Comparison of ENCODE assay signal across 13 mouse cellular contexts in genomic region chr6:125193390-125193789, GRCm38 (mm10). TPM values are rescaled to one million over a fixed set of nuclear protein-coding genes. Genes with fewer than 3 reads are reported as not detected.
DNase-seq lines count a peak whose midpoint lies in the region; ATAC-seq and TF ChIP-seq lines count a peak whose summit lies in the region.
"Had no signal": no experiment of that assay in that cellular context is flagged by ENCODE, and none has a peak within 500 bp of the region (broad histone marks: within the 10 kb centered on the region; RNA-seq: fewer than 3 reads in every experiment).

No protein-coding gene starts in this region.

- H3K9me3 ChIP-seq in heart, embryonic 12.5 days (replicated peaks): no peaks in the 10 kb centered on the region
- H3K9me3 ChIP-seq in lung, embryonic 15.5 days: no peaks in the 10 kb centered on the region
- no peaks in the 10 kb centered on the region for H3K9me3 ChIP-seq in lung, postnatal 0 days (ENCODE audit: low read length)
- H3K9me3 ChIP-seq: forebrain, embryonic 15.5 days had no signal

- peaks cover 15% of the 10 kb centered on the region for H3K4me1 ChIP-seq in heart, embryonic 12.5 days (replicated peaks)
- peaks cover 22% of the 10 kb centered on the region for H3K4me1 ChIP-seq in lung, embryonic 15.5 days
- peaks cover 6% of the 10 kb centered on the region; the same call in 1 of the 2 replicates for H3K4me1 ChIP-seq in lung, postnatal 0 days (ENCODE audit: insufficient read depth, low read depth, low read length)

- no peak for TF ChIP-seq EP300 in lung, postnatal 0 days (IDR thresholded peaks at IDR 0.05)

- H3K36me3 ChIP-seq in heart, embryonic 12.5 days: peaks cover 39% of the 10 kb centered on the region
- peaks cover 36% of the 10 kb centered on the region for H3K36me3 ChIP-seq in lung, embryonic 15.5 days
- H3K36me3 ChIP-seq in lung, postnatal 0 days (ENCODE audit: insufficient read depth, low read length): no peaks in the 10 kb centered on the region
- H3K36me3 ChIP-seq in macrophage (ENCODE audit: inconsistent target): peaks cover 8% of the 10 kb centered on the region; the same call in 1 of the 2 replicates

- peak overlapping the region; percentile 78; the same call in 1 of the 2 replicates for H3K4me3 ChIP-seq in heart, embryonic 12.5 days
- 0 out of 2 replicates have a peak overlapping the region, but pooled peaks have one; percentile 64 for H3K4me3 ChIP-seq in lung, embryonic 15.5 days
- no peak overlapping the region for H3K4me3 ChIP-seq in lung, postnatal 0 days (ENCODE audit: low read depth, low read length)
- H3K4me3 ChIP-seq in macrophage (ENCODE audit: inconsistent target): peak overlapping the region; percentile 91; the same call in 1 of the 2 replicates

- no peaks in the 10 kb centered on the region for H3K27me3 ChIP-seq in heart, embryonic 12.5 days (replicated peaks)
- no peaks in the 10 kb centered on the region for H3K27me3 ChIP-seq in lung, embryonic 15.5 days
- no peaks in the 10 kb centered on the region for H3K27me3 ChIP-seq in lung, postnatal 0 days (replicated peaks; ENCODE audit: insufficient read depth, low read length)
- H3K27me3 ChIP-seq: forebrain, embryonic 15.5 days had no signal

- no peak overlapping the region for H3K9ac ChIP-seq in heart, embryonic 12.5 days
- H3K9ac ChIP-seq in lung, embryonic 15.5 days: no peak overlapping the region
- H3K9ac ChIP-seq in lung, postnatal 0 days (replicated peaks; ENCODE audit: low read depth): no peak overlapping the region

- ATAC-seq in heart, embryonic 12.5 days (ENCODE audit: insufficient number of reproducible peaks, low FRiP score): no peak
- ATAC-seq in lung, embryonic 15.5 days (ENCODE audit: borderline replicate concordance, extremely low read depth, low FRiP score, low TSS enrichment): no peak
- ATAC-seq in lung, postnatal 0 days: no peak
- ATAC-seq: forebrain, embryonic 15.5 days had no signal

- 57% methylated on average over 7 of the region's 7 CpGs for WGBS in heart, embryonic 12.5 days
- WGBS in lung, embryonic 15.5 days: 54% methylated on average over 7 of the region's 7 CpGs
- WGBS in lung, postnatal 0 days: 40% methylated on average over 6 of the region's 7 CpGs
- WGBS in macrophage (ENCODE audit: missing documents): 48% methylated on average over 6 of the region's 7 CpGs

- TF ChIP-seq CTCF in lung, postnatal 0 days (IDR thresholded peaks at IDR 0.05): no peak

- H3K27ac ChIP-seq in heart, embryonic 12.5 days (ENCODE audit: poor library complexity, severe bottlenecking): no peak overlapping the region
- no peak overlapping the region for H3K27ac ChIP-seq in lung, embryonic 15.5 days
- H3K27ac ChIP-seq in lung, postnatal 0 days (ENCODE audit: low read length): no peak overlapping the region
- peak overlapping the region; percentile 4 for H3K27ac ChIP-seq in macrophage

- H3K79me2 ChIP-seq in macrophage (ENCODE audit: inconsistent target): peaks cover 44% of the 10 kb centered on the region

- peak overlapping the region; percentile 81 for H3K4me2 ChIP-seq in heart, embryonic 12.5 days
- peak overlapping the region; percentile 66 for H3K4me2 ChIP-seq in lung, embryonic 15.5 days
- no peak overlapping the region for H3K4me2 ChIP-seq in lung, postnatal 0 days (replicated peaks; ENCODE audit: low read depth, low read length)

- no peak for DNase-seq in heart, adult 9 months (ENCODE audit: low spot score in 2 of 2)
- DNase-seq in lung, postnatal 0 days (ENCODE audit: low spot score): no peak
- DNase-seq in c-Kit-positive CD71-positive TER-119-positive erythroid progenitor cells, embryonic 14.5 days (ENCODE audit: low spot score): peak; percentile 42
- no peak for DNase-seq in spleen, postnatal 14 days (ENCODE audit: low spot score in 2 of 2)
- DNase-seq in ovary, postnatal 36 days (ENCODE audit: low spot score): no peak
- DNase-seq: adrenal gland, adult 2 months; cerebellum, adult 9-10 months; heart, postnatal 14 days; lung, adult 18-20 months had no signal

RNA-seq across cellular contexts. Expression of gene Mrpl51, which starts 1.8 kb away (rescaled TPM):
- 217 and 218 TPM in 2 replicates for polyA plus RNA-seq in heart, embryonic 12.5 days (2016; fragmentation: Nextera tagmentation; extraction: Ambion mirVana)
- 208 and 224 TPM in 2 replicates for polyA plus RNA-seq in lung, embryonic 15.5 days (2015; fragmentation: Nextera tagmentation; extraction: Ambion mirVana)
- 151 and 154 TPM in 2 replicates for polyA plus RNA-seq in lung, postnatal 0 days (2015; fragmentation: Nextera tagmentation; extraction: Ambion mirVana)
- total RNA-seq in macrophage (2018; cell fraction: chromatin; rRNA removed): 10 to 100 TPM in 14 of 26 experiments, 1 to 10 TPM in 12; 1.7 to 27.3 (median 11.0) TPM
- total RNA-seq in macrophage (2018; cell fraction: cytosol; rRNA removed): 10 to 100 TPM; 29.0 to 60.7 (median 46.8) TPM
- 10 to 100 TPM in 18 of 26 experiments, 1 to 10 TPM in 8; 3.9 to 26.7 (median 15.3) TPM for total RNA-seq in macrophage (2018; cell fraction: nucleus; rRNA removed)
- polyA plus RNA-seq in macrophage (2018): 32.5 to 47.9 TPM (median 40.8 TPM) in 3 replicates

RNA-seq across cellular contexts. Expression of gene Ncapd2, which starts 1.9 kb away (rescaled TPM):
- polyA plus RNA-seq in heart, embryonic 12.5 days (2016; fragmentation: Nextera tagmentation; extraction: Ambion mirVana): 99.0 and 112 TPM in 2 replicates
- polyA plus RNA-seq in lung, embryonic 15.5 days (2015; fragmentation: Nextera tagmentation; extraction: Ambion mirVana): 136 and 139 TPM in 2 replicates
- 5.9 and 7.9 TPM in 2 replicates for polyA plus RNA-seq in lung, postnatal 0 days (2015; fragmentation: Nextera tagmentation; extraction: Ambion mirVana)
- 10 to 100 TPM in 21 of 26 experiments, 1 to 10 TPM in 5; 2.6 to 80.6 (median 23.9) TPM for total RNA-seq in macrophage (2018; cell fraction: chromatin; rRNA removed)
- 1 to 10 TPM; 2.7 to 8.8 (median 5.2) TPM for total RNA-seq in macrophage (2018; cell fraction: cytosol; rRNA removed)
- total RNA-seq in macrophage (2018; cell fraction: nucleus; rRNA removed): 10 to 100 TPM in 15 of 26 experiments, 1 to 10 TPM in 11; 1.8 to 73.8 (median 10.6) TPM
- 6.0 to 12.7 TPM (median 10.3 TPM) in 3 replicates for polyA plus RNA-seq in macrophage (2018)

RNA-seq across cellular contexts. Expression of gene Vamp1, which starts 22.0 kb away (rescaled TPM):
- 4.2 and 4.3 TPM in 2 replicates for polyA plus RNA-seq in heart, embryonic 12.5 days (2016; fragmentation: Nextera tagmentation; extraction: Ambion mirVana)
- polyA plus RNA-seq in lung, embryonic 15.5 days (2015; fragmentation: Nextera tagmentation; extraction: Ambion mirVana): 4.2 and 5.4 TPM in 2 replicates
- 3.0 and 3.5 TPM in 2 replicates for polyA plus RNA-seq in lung, postnatal 0 days (2015; fragmentation: Nextera tagmentation; extraction: Ambion mirVana)
- total RNA-seq in macrophage (2018; cell fraction: chromatin; rRNA removed): 10 to 100 TPM in 25 of 26 experiments, 1 to 10 TPM in 1; 8.7 to 78.4 (median 34.0) TPM
- total RNA-seq in macrophage (2018; cell fraction: cytosol; rRNA removed): 1 to 10 TPM; 2.9 to 8.4 (median 5.3) TPM
- total RNA-seq in macrophage (2018; cell fraction: nucleus; rRNA removed): 10 to 100 TPM in 24 of 26 experiments, 1 to 10 TPM in 2; 8.6 to 60.6 (median 23.2) TPM
- 4.9 to 8.4 TPM (median 6.3 TPM) in 3 replicates for polyA plus RNA-seq in macrophage (2018)

RNA-seq across cellular contexts. Expression of gene Gapdh, which starts 27.1 kb away (rescaled TPM):
- 4,345 and 4,378 TPM in 2 replicates for polyA plus RNA-seq in heart, embryonic 12.5 days (2016; fragmentation: Nextera tagmentation; extraction: Ambion mirVana)
- polyA plus RNA-seq in lung, embryonic 15.5 days (2015; fragmentation: Nextera tagmentation; extraction: Ambion mirVana): 1,765 and 1,844 TPM in 2 replicates
- 381 and 429 TPM in 2 replicates for polyA plus RNA-seq in lung, postnatal 0 days (2015; fragmentation: Nextera tagmentation; extraction: Ambion mirVana)
- 100 to 1,000 TPM in 11 of 26 experiments, 10 to 100 TPM in 15; 34.0 to 280 (median 71.8) TPM for total RNA-seq in macrophage (2018; cell fraction: chromatin; rRNA removed)
- total RNA-seq in macrophage (2018; cell fraction: cytosol; rRNA removed): 1,000 to 10,000 TPM in 24 of 26 experiments, 100 to 1,000 TPM in 2; 974 to 1,591 (median 1,191) TPM
- total RNA-seq in macrophage (2018; cell fraction: nucleus; rRNA removed): 100 to 1,000 TPM; 129 to 513 (median 255) TPM
- 1,249 to 2,484 TPM (median 2,323 TPM) in 3 replicates for polyA plus RNA-seq in macrophage (2018)

RNA-seq across cellular contexts. Expression of gene Tapbpl, which starts 38.3 kb away (rescaled TPM):
- 3.1 and 3.3 TPM in 2 replicates for polyA plus RNA-seq in heart, embryonic 12.5 days (2016; fragmentation: Nextera tagmentation; extraction: Ambion mirVana)
- 7.0 and 10.9 TPM in 2 replicates for polyA plus RNA-seq in lung, embryonic 15.5 days (2015; fragmentation: Nextera tagmentation; extraction: Ambion mirVana)
- 14.2 and 16.9 TPM in 2 replicates for polyA plus RNA-seq in lung, postnatal 0 days (2015; fragmentation: Nextera tagmentation; extraction: Ambion mirVana)
- total RNA-seq in macrophage (2018; cell fraction: chromatin; rRNA removed): 10 to 100 TPM in 14 of 26 experiments, 1 to 10 TPM in 12; 3.1 to 21.5 (median 10.5) TPM
- 10 to 100 TPM; 14.4 to 67.4 (median 32.1) TPM for total RNA-seq in macrophage (2018; cell fraction: cytosol; rRNA removed)
- 10 to 100 TPM in 25 of 26 experiments, 1 to 10 TPM in 1; 7.9 to 53.9 (median 24.3) TPM for total RNA-seq in macrophage (2018; cell fraction: nucleus; rRNA removed)
- 11.1 to 31.4 TPM (median 11.5 TPM) in 3 replicates for polyA plus RNA-seq in macrophage (2018)
